In genomic region chr1:78189016-78189415, GRCm38 (mm10) we compare ENCODE assay signal across 8 mouse cellular contexts. TPM values are rescaled to one million over a fixed set of nuclear protein-coding genes. Genes with fewer than 3 reads are reported as not detected.
A peak's percentile ranks its signal among the peaks of the same experiment; 100 is the strongest.
DNase-seq lines count a peak whose midpoint lies in the region; ATAC-seq and TF ChIP-seq lines count a peak whose summit lies in the region.
"Had no signal": no experiment of that assay in that cellular context is flagged by ENCODE, and none has a peak within 500 bp of the region (broad histone marks: within the 10 kb centered on the region; RNA-seq: fewer than 3 reads in every experiment).

No protein-coding gene starts in this region.

- H3K4me2 ChIP-seq in liver, embryonic 12.5 days: peak overlapping the region; percentile 24; the same call in 1 of the 2 replicates
- H3K4me2 ChIP-seq in liver, postnatal 0 days (ENCODE audit: low read depth, low read length): no peak overlapping the region
- H3K4me2 ChIP-seq in embryonic facial prominence, embryonic 15.5 days (replicated peaks): peak overlapping the region; percentile 66
- peak overlapping the region; percentile 43 for H3K4me2 ChIP-seq in stomach, embryonic 15.5 days

- H3K27ac ChIP-seq in liver, embryonic 12.5 days: no peak overlapping the region
- H3K27ac ChIP-seq in liver, postnatal 0 days (ENCODE audit: low read depth): no peak overlapping the region
- peak overlapping the region; percentile 91 for H3K27ac ChIP-seq in embryonic facial prominence, embryonic 15.5 days (replicated peaks)
- peak overlapping the region; percentile 66; the same call in 1 of the 2 replicates for H3K27ac ChIP-seq in limb, embryonic 10.5 days
- H3K27ac ChIP-seq in stomach, embryonic 15.5 days: no peak overlapping the region

- no peak overlapping the region for H3K4me3 ChIP-seq in liver, embryonic 12.5 days
- H3K4me3 ChIP-seq in liver, postnatal 0 days (ENCODE audit: low read depth, low read length): no peak overlapping the region
- peak overlapping the region; percentile 61 for H3K4me3 ChIP-seq in embryonic facial prominence, embryonic 15.5 days (replicated peaks)
- peak overlapping the region; percentile 54 for H3K4me3 ChIP-seq in limb, embryonic 10.5 days
- no peak overlapping the region for H3K4me3 ChIP-seq in stomach, embryonic 15.5 days (replicated peaks)

- DNase-seq in liver, postnatal 0 days: no peak
- peak; percentile 55 for DNase-seq in limb, embryonic 10.5 days (ENCODE audit: low spot score)
- no peak for DNase-seq in left cerebral cortex, postnatal 10 days (ENCODE audit: extremely low spot score in 1 of 2, low spot score in 2 of 2)

- H3K9me3 ChIP-seq in liver, embryonic 12.5 days (replicated peaks): no peaks in the 10 kb centered on the region
- no peaks in the 10 kb centered on the region for H3K9me3 ChIP-seq in liver, postnatal 0 days (ENCODE audit: low read length)
- H3K9me3 ChIP-seq in embryonic facial prominence, embryonic 15.5 days (replicated peaks): no peaks in the 10 kb centered on the region
- H3K9me3 ChIP-seq in limb, embryonic 10.5 days (replicated peaks): no peaks in the 10 kb centered on the region
- H3K9me3 ChIP-seq in stomach, embryonic 15.5 days: no peaks in the 10 kb centered on the region

- H3K4me1 ChIP-seq in liver, embryonic 12.5 days: no peaks in the 10 kb centered on the region
- no peaks in the 10 kb centered on the region for H3K4me1 ChIP-seq in liver, postnatal 0 days (ENCODE audit: insufficient read depth)
- peaks cover 10% of the 10 kb centered on the region; the same call in 1 of the 2 replicates for H3K4me1 ChIP-seq in embryonic facial prominence, embryonic 15.5 days
- peaks cover 37% of the 10 kb centered on the region for H3K4me1 ChIP-seq in limb, embryonic 10.5 days
- H3K4me1 ChIP-seq in stomach, embryonic 15.5 days: peaks cover 5% of the 10 kb centered on the region

- intact Hi-C loops in left cerebral cortex, postnatal 10 days (cut with DNase I): no loop called here

- H3K9ac ChIP-seq in liver, embryonic 12.5 days: no peak overlapping the region
- H3K9ac ChIP-seq in liver, postnatal 0 days (replicated peaks): no peak overlapping the region
- peak overlapping the region; percentile 50 for H3K9ac ChIP-seq in embryonic facial prominence, embryonic 15.5 days
- no peak overlapping the region for H3K9ac ChIP-seq in stomach, embryonic 15.5 days

- H3K36me3 ChIP-seq in liver, embryonic 12.5 days: no peaks in the 10 kb centered on the region
- no peaks in the 10 kb centered on the region for H3K36me3 ChIP-seq in liver, postnatal 0 days (replicated peaks; ENCODE audit: insufficient read depth, low read length)
- no peaks in the 10 kb centered on the region for H3K36me3 ChIP-seq in embryonic facial prominence, embryonic 15.5 days
- H3K36me3 ChIP-seq in limb, embryonic 10.5 days: no peaks in the 10 kb centered on the region
- H3K36me3 ChIP-seq in stomach, embryonic 15.5 days: no peaks in the 10 kb centered on the region

- peaks cover 89% of the 10 kb centered on the region for H3K27me3 ChIP-seq in liver, embryonic 12.5 days (replicated peaks)
- peaks cover 87% of the 10 kb centered on the region for H3K27me3 ChIP-seq in liver, postnatal 0 days (ENCODE audit: insufficient read depth, low read length)
- peaks cover 48% of the 10 kb centered on the region for H3K27me3 ChIP-seq in embryonic facial prominence, embryonic 15.5 days
- H3K27me3 ChIP-seq in limb, embryonic 10.5 days (ENCODE audit: low read depth, poor library complexity, severe bottlenecking): peaks cover 95% of the 10 kb centered on the region
- H3K27me3 ChIP-seq in stomach, embryonic 15.5 days (replicated peaks): peaks cover 89% of the 10 kb centered on the region

- TF ChIP-seq EP300 in liver, postnatal 0 days (IDR thresholded peaks at IDR 0.05; ENCODE audit: low read depth): no peak

- ATAC-seq in liver, embryonic 12.5 days: no peak
- ATAC-seq in liver, postnatal 0 days: no peak
- no peak for ATAC-seq in embryonic facial prominence, embryonic 15.5 days (ENCODE audit: insufficient number of reproducible peaks, low FRiP score, low TSS enrichment, low read depth)
- ATAC-seq in stomach, embryonic 15.5 days (ENCODE audit: insufficient read depth, low FRiP score, low read depth): no peak
- ATAC-seq in erythroblast, adult 5-6 weeks (replicated peaks; ENCODE audit: low FRiP score, poor library complexity, severe bottlenecking): no peak

- no peak for TF ChIP-seq CTCF in liver, postnatal 0 days (IDR thresholded peaks at IDR 0.05; ENCODE audit: low read depth)

- WGBS in liver, embryonic 12.5 days (ENCODE audit: insufficient replicate concordance): 1% methylated on average over 16 of the region's 16 CpGs
- WGBS in liver, postnatal 0 days (ENCODE audit: insufficient replicate concordance): 2% methylated on average over 16 of the region's 16 CpGs
- WGBS in embryonic facial prominence, embryonic 15.5 days: 2% methylated on average over 16 of the region's 16 CpGs
- WGBS in limb, embryonic 10.5 days: under 1% methylated on average over 16 of the region's 16 CpGs
- under 1% methylated on average over 16 of the region's 16 CpGs for WGBS in stomach, embryonic 15.5 days

RNA-seq across cellular contexts. Expression of gene Pax3, which starts 7.9 kb away (rescaled TPM):
- polyA plus RNA-seq in liver, embryonic 12.5 days (2016; fragmentation: Nextera tagmentation; extraction: Ambion mirVana): 0.04 TPM in 1 of 2 replicates, not detected in the other
- polyA plus RNA-seq in liver, postnatal 0 days (2015; fragmentation: Nextera tagmentation; extraction: Ambion mirVana): not detected in 2 replicates
- polyA plus RNA-seq in embryonic facial prominence, embryonic 15.5 days (2015; fragmentation: Nextera tagmentation; extraction: Ambion mirVana): 47.0 and 47.2 TPM in 2 replicates
- 11.5 and 12.6 TPM in 2 replicates for polyA plus RNA-seq in limb, embryonic 10.5 days (2016; fragmentation: Nextera tagmentation; extraction: Ambion mirVana)
- 0.04 and 0.05 TPM in 2 replicates for polyA plus RNA-seq in stomach, embryonic 15.5 days (2015; fragmentation: Nextera tagmentation; extraction: Ambion mirVana)
- total RNA-seq in erythroblast, adult 5-6 weeks (2015; ENCODE audit: low replicate concordance): not detected in 2 replicates
- total RNA-seq in erythroblast, adult 5-6 weeks (2017; ENCODE audit: low replicate concordance): not detected in 2 replicates
- total RNA-seq in left cerebral cortex, postnatal 10 days (2021): not detected
- total RNA-seq: layer of hippocampus, adult 8-10 months had no signal

Comparison
In these comparisons a context has a peak if more than half of its experiments do, and no peak if none do; other contexts are left out.
1. H3K27ac ChIP-seq: peak in embryonic facial prominence, embryonic 15.5 days (single experiment) and limb, embryonic 10.5 days (single experiment); none in liver, embryonic 12.5 days (single experiment), liver, postnatal 0 days (single experiment) and stomach, embryonic 15.5 days (single experiment).
2. H3K4me3 ChIP-seq: peak in embryonic facial prominence, embryonic 15.5 days (single experiment) and limb, embryonic 10.5 days (single experiment); none in liver, embryonic 12.5 days (single experiment), liver, postnatal 0 days (single experiment) and stomach, embryonic 15.5 days (single experiment).
3. RNA of gene Pax3, which starts 7.9 kb away (polyA plus RNA-seq): 47.0 to 47.2 TPM in embryonic facial prominence, embryonic 15.5 days and 11.5 to 12.6 TPM in limb, embryonic 10.5 days; 0.04 to 0.05 TPM in stomach, embryonic 15.5 days, 0.04 TPM in liver, embryonic 12.5 days and not detected in liver, postnatal 0 days; every median in the first group is over 10 times any median in the second.